Mouse (Mus musculus) mesoderm, embryonic 11.5 days (tissue): ENCODE data around the gene Mrpl16.
A peak's percentile ranks its signal among the peaks of the same experiment; 100 is the strongest.

Experiments
- DNase-seq: peaks from one replicate; pipeline ENCODE4 v3.0.0-alpha.2; 2012; ENCODE audit warnings: low read depth, low spot score

Gene Mrpl16

DNA sequence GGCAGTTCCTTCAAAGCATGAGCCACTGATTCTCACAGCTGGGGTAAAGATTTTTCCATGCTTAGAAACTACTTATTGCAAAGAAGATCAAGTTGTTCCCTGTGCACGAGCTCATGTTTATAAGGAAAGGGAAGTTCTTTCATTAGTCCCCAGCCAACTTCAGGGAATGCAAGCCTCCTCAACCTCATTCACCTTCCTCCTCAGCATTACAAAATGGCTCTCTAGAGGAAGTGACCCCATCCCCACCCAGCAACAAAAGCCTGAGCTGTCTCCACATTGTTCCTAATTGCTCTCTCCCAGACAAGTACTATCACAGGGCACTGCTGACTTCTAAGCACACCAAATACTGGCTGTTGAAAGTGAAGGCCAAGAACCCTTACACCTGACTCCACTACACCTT is 34.2 kb downstream of the Mrpl16 start:
- DNase-seq = no peak

DNA sequence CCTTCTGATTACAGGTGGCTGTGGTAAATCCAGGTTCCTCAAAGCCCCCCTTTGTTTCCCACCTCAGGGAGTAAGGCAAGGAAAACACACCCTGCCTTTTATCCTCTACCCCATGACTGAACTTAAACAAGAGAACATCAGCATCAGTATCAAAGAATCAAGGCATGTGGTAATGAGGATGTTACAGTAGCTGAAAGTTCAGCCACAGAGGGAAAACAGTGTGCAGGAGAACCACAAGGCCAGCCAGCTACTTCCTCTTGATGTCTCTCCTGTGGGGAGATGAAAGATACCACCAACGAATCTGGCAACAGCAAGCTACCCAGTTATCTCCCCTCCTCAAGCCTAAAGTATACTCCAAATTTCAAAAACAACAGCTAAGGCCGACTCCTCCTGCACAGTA is 37.1 kb downstream of the Mrpl16 start:
- no peak for DNase-seq

DNA sequence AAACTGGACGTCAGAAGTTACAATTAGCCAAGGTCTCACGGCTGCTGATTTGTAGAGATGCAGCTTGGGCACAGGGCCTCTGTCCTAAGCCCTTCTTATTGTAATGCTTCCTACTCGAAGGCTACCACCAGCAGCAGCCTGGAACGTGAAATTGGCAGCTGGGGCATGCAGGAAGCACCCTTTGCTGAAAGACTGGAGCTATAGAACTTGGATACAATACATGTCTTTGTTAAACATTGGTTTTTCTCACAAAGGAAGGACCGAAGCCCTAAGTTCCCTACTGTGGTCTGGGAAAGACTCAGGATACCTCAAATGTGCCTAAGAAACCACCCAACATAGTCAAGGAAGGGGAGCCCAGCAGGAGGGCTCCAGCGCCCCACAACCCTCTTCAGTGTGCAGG is 37.6 kb downstream of the Mrpl16 start:
- no peak for DNase-seq

DNA sequence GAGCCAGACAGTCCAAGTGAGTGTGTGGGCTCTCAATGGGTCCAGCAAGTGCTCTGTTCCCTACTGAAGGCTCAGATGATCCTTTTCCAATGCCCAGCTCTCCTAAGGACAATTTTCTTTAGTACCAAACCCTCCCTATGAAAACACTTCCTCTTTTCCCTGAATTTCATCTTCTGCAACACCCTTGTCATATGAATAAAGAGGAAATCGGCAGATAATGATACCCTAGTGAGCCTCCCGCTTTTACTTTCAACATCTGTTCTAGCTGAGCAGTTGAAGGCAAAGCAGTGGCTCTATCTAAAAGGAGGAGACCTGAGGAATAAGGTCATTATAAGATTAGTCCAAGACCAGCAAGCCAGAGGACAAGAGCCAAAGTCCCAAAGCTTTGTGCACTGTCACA is 38.3 kb downstream of the Mrpl16 start:
- no peak for DNase-seq

DNA sequence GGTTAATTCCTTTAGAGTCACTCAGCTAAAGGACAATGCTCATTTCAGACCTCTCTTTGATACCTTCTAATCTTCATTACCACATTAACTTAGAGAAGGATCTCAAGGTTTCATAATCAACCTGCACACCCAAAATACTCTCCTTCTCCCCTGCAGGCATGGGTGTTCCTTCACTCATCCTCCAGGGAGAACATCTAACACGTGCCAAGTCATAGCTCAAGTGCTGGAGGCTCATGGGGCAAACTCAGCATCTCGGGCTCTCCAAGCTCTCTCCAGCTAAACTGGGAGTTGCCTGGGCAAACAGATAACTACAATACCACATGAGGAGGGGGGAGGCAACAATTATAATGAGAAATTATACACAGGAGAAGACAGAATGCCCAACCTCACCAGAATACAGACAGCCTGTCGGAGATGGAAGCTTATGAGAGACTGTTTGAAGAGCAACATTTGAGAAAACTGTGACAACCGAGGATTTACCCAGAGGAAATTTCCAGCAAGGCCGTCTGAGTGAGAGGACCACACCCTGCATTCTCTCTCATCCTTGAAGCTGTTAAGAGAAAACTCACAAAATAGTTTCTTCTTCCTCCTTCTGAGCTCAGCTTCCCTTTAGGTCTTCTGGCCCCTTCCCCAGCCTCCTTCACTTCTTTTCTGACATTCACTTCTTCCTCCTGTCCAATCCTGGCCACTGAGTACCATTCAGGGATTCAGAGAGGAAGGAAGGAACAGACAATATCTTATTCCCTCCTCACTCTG is 40.0 kb downstream of the Mrpl16 start:
- no peak for DNase-seq

DNA sequence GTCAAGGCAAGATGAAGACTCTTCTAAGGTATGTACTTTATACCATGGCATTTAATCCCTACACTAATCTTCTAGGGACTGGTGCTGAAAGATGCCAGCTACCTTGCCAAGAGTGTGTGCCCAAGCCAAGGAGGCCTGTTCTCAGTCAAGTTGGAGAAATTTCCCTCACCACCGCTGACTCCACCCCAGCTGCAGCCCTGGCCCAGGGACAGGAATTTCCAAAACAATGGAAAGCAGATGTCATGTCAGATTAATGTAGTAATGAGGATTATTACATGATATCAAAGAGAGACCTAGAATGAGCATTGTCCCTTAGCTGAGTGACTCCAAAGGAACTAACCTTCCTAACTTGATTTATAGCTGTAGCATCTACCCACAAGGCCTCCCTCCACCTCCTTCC is 40.7 kb downstream of the Mrpl16 start:
- no peak for DNase-seq

DNA sequence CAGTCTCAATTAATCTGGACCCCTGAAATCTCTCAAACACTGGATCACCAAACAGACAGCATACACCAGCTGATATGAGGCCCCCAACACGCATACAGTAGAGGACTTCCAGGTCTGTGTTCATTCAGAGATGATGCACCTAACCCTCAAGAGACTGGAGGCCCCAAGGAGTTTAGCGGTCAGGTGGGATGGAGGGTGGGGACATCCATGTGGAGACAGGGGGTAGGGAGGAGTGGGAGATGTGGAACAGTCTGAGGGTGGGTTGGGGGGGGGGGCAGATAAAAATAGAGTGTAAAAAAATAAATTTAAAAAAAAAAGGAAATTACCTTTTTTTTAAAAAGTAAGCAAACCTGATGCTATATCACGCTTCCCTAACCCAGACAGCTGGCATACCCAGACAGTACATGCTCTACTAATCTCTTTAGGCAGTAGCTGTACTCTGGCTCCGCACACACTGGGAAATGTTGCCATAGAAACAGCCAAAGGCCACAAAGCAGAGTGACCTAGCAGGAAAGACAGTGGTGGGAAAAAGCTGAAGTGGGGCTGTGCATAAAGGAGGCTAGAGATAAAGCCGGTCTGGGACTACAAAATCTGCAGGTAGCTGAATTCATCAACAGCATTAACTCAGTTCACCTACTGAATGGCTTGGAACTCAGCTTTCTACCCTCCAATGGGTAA is 41.6 kb downstream of the Mrpl16 start:
- DNase-seq = no peak

DNA sequence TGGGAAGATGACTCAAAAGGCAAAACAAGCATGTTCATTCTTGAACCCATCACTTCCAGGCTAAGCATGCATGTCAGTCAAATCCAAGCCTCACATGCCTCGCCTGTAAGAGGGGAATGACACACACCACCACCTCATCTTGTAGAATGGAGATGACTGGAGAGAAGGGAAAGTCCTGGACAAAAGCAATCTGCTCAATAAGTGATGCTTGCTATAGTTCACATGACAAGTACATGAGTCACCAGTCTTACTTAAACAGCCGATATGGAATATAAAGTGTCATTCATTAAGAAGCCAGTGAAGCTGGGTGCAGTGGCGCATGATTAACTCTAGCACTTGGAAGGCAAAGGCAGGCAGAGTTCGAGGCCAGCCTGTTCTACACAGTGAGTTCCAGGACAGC is 42.9 kb downstream of the Mrpl16 start:
- DNase-seq = no peak

DNA sequence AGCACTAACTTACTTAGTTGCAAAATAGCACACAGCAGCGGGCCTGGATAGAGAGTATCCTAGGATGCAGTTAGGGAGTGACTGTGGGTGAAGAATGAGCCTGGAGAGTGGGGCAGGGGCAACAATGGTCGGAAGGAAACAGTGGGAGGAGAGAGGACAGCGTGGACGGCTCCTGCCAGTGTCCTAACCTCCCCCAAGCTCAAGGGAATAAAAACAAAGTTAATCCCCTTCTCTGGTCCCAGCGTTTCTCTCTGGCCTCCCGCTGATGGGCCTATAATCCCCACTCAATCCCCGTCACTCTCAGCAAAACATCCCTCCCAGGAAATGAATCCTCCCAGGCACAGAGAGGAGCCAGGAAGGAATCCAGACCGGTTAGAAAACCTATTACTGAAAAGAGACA is 43.5 kb downstream of the Mrpl16 start:
- no peak for DNase-seq

DNA sequence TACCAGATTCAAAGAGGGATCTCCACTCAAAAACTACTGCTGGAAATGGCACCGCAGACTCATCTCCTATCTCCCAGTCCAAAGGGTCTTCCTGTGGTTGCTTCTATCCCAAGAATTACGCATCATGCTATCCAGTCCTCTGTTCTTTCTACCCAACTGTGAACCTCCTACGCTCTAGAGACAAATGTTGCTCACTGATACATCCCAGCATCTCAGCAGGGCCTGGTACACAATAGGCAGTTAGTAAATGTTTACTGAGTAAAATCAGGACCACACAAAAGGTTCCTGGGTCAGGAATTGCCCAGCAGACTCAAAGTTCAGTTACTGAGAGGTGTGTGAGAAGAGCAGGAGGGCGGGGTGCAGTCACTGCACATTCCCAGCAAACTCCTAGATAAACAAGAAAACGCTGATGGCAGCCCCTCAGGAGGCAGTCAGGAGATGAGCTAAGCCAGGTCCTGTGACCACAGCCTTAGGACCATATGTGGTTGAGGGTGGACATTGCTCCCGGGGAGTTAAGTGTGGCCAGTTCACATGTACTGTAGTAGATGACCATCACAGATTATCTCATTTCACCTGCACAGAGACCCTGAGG is 44.6 kb downstream of the Mrpl16 start:
- no peak for DNase-seq

DNA sequence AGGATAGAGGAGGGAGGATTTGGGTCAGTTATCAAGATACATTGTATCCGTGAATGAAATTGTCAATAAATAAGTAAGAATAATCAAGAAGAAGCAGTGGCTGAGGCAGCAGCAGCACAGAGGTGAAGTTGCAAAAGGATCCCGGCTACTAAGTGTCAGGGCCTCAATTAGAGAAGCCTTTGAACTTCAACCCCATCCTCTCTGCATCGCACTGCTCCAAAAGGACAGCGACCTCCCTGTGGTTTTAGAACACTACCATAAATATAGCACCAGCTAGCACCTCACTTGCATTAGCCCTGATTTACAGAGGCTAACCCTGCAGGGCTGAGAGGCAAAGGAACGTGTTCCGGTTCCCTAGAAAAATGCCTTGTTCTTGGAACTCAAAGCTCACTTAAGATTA is 46.5 kb downstream of the Mrpl16 start:
- DNase-seq = no peak

DNA sequence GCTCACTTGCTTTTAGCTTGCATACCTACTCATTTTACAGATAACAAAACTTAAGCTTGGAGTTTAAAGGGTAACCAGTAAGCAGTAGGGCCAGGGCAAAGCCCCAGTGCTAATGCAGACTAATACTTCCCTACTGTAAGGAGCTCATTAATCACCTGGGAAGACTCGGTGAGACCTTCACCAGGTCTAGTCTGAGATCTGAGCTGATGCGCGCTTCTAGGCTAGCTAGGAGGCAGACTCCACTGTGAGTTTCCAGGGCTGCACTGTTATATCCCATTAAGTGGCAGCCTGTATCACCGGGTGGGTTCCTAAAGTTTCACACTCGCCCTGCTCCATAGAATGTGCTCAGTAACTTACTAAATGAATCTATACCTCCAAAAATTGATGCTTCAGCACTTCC is 47.4 kb downstream of the Mrpl16 start:
- DNase-seq = no peak

DNA sequence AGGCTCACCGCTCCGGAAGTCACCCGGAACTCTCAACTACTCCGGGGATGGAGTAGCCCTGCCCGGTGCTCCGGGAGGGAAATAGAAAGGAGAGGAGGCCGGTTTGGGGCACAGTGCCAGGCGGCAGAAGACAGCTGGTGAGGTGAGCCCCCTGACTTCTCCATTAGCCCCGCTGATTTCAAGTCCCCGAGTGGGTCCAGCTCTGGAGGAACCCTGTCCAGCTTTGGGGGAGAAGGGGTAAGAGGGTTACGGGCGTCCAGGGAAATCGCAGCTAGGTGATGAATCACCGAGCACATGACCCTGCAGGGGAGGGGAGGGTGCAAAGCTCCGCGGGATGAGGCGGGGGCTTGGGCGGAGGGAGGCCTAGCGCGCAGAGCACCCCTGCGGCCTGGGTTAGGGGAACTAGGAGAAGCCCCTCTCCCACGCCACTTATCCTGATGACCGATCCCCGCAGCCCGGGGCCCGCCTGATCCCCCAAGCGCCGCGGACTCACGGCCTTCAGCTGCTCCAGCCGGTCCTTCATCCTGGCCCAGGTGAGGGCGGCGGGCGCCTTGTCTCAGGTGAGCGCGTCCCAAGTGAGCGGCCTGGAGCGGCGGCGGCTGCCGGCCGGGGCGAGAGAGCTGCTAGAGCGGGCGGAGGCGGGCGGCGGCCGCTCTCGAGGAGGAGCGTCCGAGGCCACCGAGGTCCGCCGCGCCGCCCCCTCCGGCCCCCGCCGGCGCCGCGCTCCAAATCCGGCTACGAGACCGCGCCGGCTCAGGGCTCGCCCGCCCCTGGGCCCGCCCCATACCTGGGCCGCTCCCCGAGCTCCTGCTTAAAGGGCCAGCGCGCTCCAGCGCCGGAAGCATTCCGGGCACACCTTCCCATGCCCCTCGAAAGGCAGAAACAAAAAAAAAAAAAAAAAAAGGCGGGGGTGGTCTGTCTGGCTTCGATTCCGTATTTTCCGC is 48.3 kb downstream of the Mrpl16 start:
- no peak for DNase-seq

DNA sequence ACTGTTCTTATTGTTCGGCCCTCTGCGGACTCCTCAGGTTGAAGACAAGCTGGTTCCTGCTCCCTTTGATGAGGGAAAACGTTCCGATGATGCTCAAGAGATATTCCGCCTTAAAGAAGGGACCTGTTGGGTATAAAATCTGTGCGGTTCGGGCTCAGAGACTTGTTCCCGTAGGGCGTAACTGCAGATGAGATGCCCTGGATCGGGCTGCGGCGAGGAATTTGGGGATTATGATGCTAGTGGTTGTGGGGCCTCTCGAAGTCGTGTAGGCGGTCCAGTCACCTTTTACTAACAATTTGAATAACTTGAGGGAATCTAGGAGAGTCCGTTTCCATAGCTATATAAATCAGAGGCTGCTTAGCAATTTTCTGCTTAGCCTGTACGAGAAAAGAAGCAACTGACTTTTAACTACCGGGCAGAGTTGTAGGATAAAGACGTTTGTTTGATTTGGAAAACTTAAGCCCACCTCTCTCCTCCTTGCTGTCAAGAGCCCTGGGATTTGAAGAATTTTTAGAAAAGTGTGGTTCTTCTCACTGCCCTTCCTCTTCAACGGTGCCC is 49.0 kb downstream of the Mrpl16 start, which contains the start of gene Stx3:
Stx3 (minus strand) TSS at position 261 of the 558 bp plus-strand sequence.
- DNase-seq = no peak

DNA sequence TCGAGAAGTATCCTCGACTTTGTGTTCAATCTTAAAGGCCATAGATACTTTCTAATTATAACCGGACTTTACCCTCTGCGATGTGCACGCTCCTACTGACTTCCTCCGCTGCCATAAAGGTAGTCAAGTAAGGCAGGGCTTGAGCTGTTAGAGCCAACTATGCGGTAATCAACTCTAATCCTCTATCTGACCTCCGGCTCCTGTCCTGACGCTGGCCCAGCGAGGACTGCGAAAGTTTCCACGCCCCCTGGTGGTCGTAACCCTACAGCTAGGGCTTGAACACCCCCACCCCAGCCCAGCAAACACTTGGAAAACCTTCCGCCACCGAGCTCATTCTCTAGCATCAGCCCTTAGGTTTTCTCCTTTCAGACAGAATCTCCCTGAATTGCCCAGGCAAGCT is 49.6 kb downstream of the Mrpl16 start:
- DNase-seq = peak; percentile 91

DNA sequence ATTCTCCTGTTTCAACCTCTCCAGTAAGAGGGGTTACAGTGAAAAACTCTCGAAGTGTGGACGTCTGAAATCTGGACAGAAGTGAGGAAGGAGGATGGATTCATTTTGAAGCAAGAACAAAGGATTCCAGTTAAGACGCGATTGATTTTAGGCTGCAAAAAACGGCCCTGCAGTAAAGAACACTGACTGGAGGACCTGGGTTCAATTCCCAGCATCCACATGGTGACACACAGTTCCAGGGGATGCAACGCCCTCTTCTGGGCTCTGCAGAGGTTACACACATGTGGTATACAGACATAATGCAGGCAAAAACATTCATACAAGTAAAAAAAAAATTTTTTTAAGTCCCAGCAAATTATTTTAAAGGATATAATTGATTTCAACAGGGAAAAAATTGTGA is 50.0 kb downstream of the Mrpl16 start:
- DNase-seq = no peak

DNA sequence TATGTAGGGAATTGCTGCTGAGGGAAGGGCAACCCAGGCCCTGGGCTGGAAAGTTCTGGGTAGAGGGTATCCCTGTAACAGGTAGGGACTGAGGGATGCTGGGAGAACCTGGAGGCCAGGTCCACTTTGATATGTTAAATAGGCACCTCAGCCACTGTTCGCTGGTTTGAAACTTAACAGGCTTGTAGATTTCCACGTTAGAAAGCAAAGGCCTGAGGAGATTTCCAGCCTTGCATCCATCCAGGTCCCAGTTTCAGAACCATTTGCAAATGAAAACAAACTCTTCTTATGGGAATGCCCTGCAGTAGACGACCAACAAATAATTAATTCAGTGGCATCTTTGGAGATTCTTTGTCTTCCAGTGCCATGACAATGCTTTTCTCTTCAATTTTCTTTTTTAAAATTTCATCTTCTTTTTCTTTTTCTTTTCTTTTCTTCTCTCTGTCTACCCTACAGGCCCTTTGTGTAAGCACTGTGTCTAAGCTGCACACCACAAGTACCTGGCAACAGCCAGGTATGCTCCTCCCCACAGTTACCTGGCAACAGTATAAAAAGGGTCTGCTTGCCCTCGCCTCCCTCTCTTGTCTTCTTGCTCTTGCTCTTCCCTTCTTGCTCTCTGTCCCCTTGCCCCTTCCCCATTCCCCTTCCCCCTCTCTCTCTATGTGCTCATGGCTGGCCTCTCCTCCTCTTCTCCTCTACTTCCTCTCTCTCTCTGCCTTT is 53.3 kb downstream of the Mrpl16 start:
- DNase-seq = no peak
